Mouse (Mus musculus) limb, embryonic 15.5 days (tissue): ENCODE results near the gene Slc16a10. TPM values are rescaled to one million over a fixed set of nuclear protein-coding genes. Genes with fewer than 3 reads are reported as not detected.

Experiments
- ATAC-seq: fragments of 200-750 bp; cut with Nextera tagmentation; 2 replicates; pipeline ENCODE4 v1.8.0; 2017; ENCODE audit warnings: low read depth, moderate TSS enrichment; ENCODE audit not compliant: insufficient number of reproducible peaks, low FRiP score, low TSS enrichment
- H3K27ac ChIP-seq: fragments of 300-500 bp; sonication (generic); 2 replicates; pipeline ENCODE4 v1.5.1; 2015; ENCODE audit warnings: moderate library complexity, mild to moderate bottlenecking, inconsistent platforms
- H3K27me3 ChIP-seq: fragments of 300-500 bp; sonication (generic); 2 replicates; pipeline ENCODE4 v1.6.1; 2015; ENCODE audit warnings: inconsistent platforms
- H3K36me3 ChIP-seq: fragments of 300-500 bp; sonication (generic); 2 replicates; pipeline ENCODE4 v1.6.1; 2015; ENCODE audit warnings: inconsistent platforms
- H3K4me1 ChIP-seq: fragments of 300-500 bp; sonication (generic); 2 replicates; pipeline ENCODE4 v1.6.1; 2015; ENCODE audit warnings: inconsistent platforms
- H3K4me2 ChIP-seq: fragments of 300-500 bp; sonication (generic); 2 replicates; pipeline ENCODE4 v1.6.1; 2015; ENCODE audit warnings: mild to moderate bottlenecking, inconsistent platforms
- H3K4me3 ChIP-seq: fragments of 300-500 bp; sonication (generic); 2 replicates; pipeline ENCODE4 v1.5.1; 2015; ENCODE audit warnings: mild to moderate bottlenecking, inconsistent platforms
- H3K9ac ChIP-seq: fragments of 300-500 bp; sonication (generic); 2 replicates; pipeline ENCODE4 v1.6.1; 2015; ENCODE audit warnings: inconsistent platforms
- H3K9me3 ChIP-seq: fragments of 300-500 bp; sonication (generic); 2 replicates; pipeline ENCODE4 v1.6.1; 2016; ENCODE audit warnings: inconsistent platforms
- WGBS: fragments of 180-500 bp; shearing (Covaris S2); methylation state at CpG from one replicate; pipeline ENCODE4 v1.1.7; 2015; 5-methylcytosine and 5-hydroxymethylcytosine counted together
- polyA plus RNA-seq: library from polyadenylated mRNA; unstranded; fragments of >200 nt; fragmentation: Nextera tagmentation; extraction: Ambion mirVana; gene quantifications from 2 replicates; pipeline ENCODE4 v1.2.1, GENCODE M21; 2015

The Slc16a10 gene
- polyA plus RNA-seq, 1 experiment from 2014 or later, result 7.3 TPM

DNA sequence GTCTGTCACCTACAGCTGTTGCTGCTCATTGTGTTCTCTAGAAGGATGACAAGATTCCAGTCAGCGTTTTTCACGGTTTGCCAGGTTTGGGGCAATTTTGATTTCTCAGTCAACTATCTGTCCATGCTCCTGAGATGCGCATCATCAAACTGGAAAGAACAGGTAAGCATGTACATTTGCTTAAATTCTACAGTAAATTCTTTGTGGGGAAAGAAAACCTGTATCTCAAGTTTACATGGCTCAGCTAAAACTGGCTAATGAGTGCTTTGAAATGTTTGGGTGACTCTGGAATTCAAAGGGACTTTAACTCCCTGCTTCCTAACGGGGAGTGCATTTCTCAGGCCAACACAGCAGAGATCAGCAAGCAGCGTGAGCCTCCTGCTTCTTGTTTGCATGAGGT lies 80.1 kb downstream of the Slc16a10 start:
- Histone ChIP-seq H3K9ac (no peak overlapping the region), H3K27ac (no peak overlapping the region), H3K27me3 (no peaks in the 10 kb centered on the region), H3K4me3 (no peak overlapping the region), H3K4me2 (no peak overlapping the region), H3K9me3 (no peaks in the 10 kb centered on the region), H3K36me3 (no peaks in the 10 kb centered on the region), H3K4me1 (peaks cover 15% of the 10 kb centered on the region; the same call in 1 of the 2 replicates)
- ATAC-seq, result no peak
- WGBS, result 83% methylated on average over 5 of the region's 5 CpGs

DNA sequence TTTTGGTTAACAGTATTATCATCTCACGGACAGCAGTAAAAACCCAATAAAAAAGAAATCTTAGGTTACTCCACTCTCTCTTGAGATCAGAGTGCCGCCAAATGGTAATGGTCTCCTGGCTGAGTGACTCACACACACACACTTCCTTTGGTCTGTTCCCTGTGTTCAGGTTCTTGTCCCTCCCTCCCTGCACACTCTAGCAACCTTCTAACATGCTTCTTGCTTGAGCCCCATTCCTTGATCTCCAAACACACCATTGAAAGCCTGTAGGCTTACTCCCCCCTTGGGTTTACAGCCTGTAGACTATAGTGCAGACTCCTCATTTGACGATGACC lies 83.3 kb downstream of the Slc16a10 start:
- Histone ChIP-seq H3K4me2 (no peak overlapping the region), H3K4me1 (peaks cover 7% of the 10 kb centered on the region; the same call in 1 of the 2 replicates), H3K27ac (no peak overlapping the region), H3K27me3 (no peaks in the 10 kb centered on the region), H3K4me3 (no peak overlapping the region), H3K9ac (no peak overlapping the region), H3K9me3 (no peaks in the 10 kb centered on the region), H3K36me3 (no peaks in the 10 kb centered on the region)
- no peak for ATAC-seq
- WGBS, result 43% methylated on average over 3 of the region's 3 CpGs

DNA sequence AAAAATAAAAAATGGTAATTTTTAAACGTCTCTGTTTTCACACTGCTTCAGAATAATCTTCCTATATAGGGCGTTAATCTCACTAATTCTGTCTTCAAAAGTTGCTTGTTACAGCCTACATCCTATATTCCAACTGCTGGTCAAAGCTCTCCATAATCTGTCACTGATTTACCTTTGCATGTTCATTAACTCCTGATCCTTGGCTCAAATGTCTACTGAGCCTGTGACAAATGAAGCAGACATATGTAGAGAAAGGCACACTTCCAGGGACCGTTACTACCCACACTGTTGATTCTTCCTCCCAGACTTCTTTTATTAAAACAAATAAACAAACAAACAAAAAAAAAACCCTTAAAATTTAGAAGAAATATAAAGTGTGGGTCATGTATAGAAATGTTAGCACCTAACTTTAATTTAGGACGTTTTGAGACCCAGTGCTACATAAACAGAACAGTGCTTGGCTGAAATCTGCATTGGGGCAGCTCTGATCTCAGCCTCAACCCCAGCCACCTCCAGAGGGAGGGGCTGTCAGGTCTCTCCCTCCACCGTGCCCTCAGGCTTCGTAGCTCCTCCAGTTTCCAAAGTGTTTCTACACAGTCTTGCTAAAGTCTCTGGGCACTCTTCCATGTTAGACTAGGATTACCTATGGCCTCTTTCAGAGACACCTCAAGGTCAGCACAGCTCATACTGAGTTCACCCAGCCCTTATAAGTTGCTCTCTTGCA lies 83.8 kb downstream of the Slc16a10 start:
- Histone ChIP-seq H3K4me3 (no peak overlapping the region), H3K4me2 (no peak overlapping the region), H3K9ac (no peak overlapping the region), H3K4me1 (peaks cover 7% of the 10 kb centered on the region; the same call in 1 of the 2 replicates), H3K36me3 (no peaks in the 10 kb centered on the region), H3K9me3 (no peaks in the 10 kb centered on the region), H3K27ac (no peak overlapping the region), H3K27me3 (no peaks in the 10 kb centered on the region)
- 43% methylated on average over 6 of the region's 6 CpGs for WGBS
- ATAC-seq, result no peak

DNA sequence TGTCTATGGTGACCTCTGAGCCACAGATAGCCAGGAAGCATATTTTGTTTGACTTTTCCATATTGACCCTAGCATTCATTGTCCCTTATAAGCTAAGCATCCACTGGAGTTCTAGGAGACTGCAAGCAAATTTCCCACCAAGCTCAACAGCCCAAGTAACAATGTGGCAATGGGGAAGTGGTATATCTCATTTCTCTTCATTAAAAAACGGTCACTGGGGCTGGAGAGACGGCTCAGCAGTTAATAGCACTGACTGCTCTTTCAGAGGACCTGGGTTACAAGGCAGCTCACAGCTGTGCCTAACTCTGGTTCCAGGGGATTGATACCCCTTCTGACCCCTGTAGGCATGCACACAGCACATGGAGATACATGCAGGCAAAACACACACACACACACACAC lies 84.4 kb downstream of the Slc16a10 start:
- WGBS, result 40% methylated on average over 2 of the region's 2 CpGs
- H3K27me3 ChIP-seq, result no peaks in the 10 kb centered on the region
- no peak overlapping the region for H3K4me3 ChIP-seq
- no peak for ATAC-seq
- H3K36me3 ChIP-seq, result no peaks in the 10 kb centered on the region
- H3K27ac ChIP-seq, result no peak overlapping the region
- no peaks in the 10 kb centered on the region for H3K9me3 ChIP-seq
- no peak overlapping the region for H3K4me2 ChIP-seq
- H3K9ac ChIP-seq, result no peak overlapping the region
- H3K4me1 ChIP-seq, result peaks cover 7% of the 10 kb centered on the region; the same call in 1 of the 2 replicates

DNA sequence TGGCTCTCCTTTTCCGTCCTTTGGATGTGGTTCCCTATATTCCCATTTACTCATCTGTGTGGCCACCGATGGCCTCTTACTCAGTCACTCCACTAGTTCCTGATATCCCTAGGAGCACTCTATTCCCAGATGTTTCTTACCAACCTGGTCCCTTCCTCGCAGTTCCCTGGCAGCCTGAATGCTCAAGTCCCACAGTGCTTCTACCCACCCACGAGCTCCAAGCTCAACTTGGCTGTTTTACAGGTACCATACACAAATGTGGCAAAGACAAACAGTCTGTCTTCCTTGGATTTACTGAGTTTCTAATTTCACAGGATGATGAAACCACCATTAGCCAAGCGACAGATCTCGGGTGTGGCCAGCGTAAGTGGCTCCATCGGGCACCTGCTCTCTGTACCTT lies 87.6 kb downstream of the Slc16a10 start:
- Histone ChIP-seq H3K4me3 (no peak overlapping the region), H3K9ac (no peak overlapping the region), H3K4me1 (peaks cover 6% of the 10 kb centered on the region; the same call in 1 of the 2 replicates), H3K27me3 (no peaks in the 10 kb centered on the region), H3K4me2 (no peak overlapping the region), H3K27ac (no peak overlapping the region), H3K36me3 (no peaks in the 10 kb centered on the region), H3K9me3 (no peaks in the 10 kb centered on the region)
- no peak for ATAC-seq
- WGBS, result 85% methylated on average over 8 of the region's 8 CpGs

DNA sequence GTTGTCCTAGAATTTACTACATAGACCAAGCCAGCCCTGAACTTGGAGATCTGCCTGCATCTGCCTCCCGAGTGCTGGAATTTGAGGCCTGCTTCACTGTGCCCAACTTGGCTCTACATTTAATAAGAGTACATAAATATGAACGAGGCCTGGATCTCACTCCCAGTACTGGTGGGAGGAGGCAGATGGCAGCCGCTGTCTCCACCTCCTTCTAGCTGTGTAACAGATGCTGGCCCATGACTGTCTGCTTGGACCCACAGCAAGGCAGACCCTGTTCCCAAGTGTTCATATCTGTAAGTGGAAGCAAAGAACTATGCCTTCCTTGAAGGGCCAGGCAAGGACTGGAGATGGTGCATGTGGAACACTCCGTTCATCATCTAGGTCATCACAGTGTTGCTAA lies 88.2 kb downstream of the Slc16a10 start:
- H3K9ac ChIP-seq, result no peak overlapping the region
- WGBS, result 81% methylated on average over 4 of the region's 4 CpGs
- no peak overlapping the region for H3K4me3 ChIP-seq
- ATAC-seq, result no peak
- no peaks in the 10 kb centered on the region for H3K9me3 ChIP-seq
- no peaks in the 10 kb centered on the region for H3K27me3 ChIP-seq
- peaks cover 4% of the 10 kb centered on the region; the same call in 1 of the 2 replicates for H3K4me1 ChIP-seq
- H3K4me2 ChIP-seq, result no peak overlapping the region
- no peaks in the 10 kb centered on the region for H3K36me3 ChIP-seq
- H3K27ac ChIP-seq, result no peak overlapping the region

DNA sequence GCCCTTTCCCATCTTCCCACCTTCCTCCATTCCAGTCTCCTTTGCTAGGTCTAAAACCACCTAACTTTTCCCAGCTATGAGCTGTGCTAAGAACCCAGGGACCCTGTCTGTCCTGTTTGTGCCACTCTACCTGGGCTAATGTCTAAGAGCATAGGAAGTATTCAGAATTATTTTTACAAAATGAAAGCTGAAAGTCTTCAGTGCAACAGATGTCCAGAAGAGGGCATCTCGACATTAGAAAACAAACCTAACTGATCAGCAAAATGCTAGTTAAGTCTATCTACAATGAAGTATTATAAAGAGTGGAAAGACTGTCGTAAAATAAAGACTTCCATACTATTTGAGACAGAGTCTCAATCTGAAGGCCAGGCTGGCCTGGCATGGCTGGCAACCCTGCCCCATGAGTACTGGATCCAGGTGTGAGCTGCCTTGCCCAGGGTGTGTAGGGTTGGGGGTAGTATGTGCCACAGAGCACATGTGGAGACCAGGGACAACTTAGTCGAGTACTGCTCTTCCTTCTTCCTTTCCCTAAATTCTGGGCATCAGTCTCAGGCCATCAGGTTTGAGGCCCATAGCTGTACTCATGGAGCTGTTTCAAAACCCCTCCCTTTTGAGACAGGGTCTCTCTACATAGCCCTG lies 88.7 kb downstream of the Slc16a10 start:
- Histone ChIP-seq H3K36me3 (no peaks in the 10 kb centered on the region), H3K4me2 (no peak overlapping the region), H3K9me3 (no peaks in the 10 kb centered on the region), H3K9ac (no peak overlapping the region), H3K27me3 (no peaks in the 10 kb centered on the region), H3K27ac (no peak overlapping the region), H3K4me3 (no peak overlapping the region), H3K4me1 (peaks cover under 1% of the 10 kb centered on the region; the same call in 1 of the 2 replicates)
- no peak for ATAC-seq
- 50% methylated on average over 3 of the region's 3 CpGs for WGBS

DNA sequence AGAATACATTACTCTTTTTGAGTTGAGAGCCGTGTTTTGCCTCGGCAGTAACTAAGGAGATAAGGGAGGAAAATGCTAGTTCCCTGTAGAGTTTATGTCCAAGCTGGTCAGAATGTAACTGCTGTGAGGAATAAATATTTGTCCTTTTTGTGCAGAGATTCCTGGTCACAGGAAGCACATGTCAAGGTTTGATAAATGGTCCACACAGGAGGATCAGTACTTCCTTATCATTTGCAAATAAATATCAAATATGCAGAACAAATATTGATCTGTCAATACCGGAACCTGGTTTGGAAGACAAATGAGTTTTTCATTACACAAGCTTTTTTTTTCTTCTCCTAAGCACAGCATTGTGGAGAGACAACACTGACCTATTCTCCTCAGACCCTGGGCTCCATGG lies 90.1 kb downstream of the Slc16a10 start:
- H3K9ac ChIP-seq, result no peak overlapping the region
- H3K4me2 ChIP-seq, result no peak overlapping the region
- H3K27ac ChIP-seq, result no peak overlapping the region
- no peaks in the 10 kb centered on the region for H3K36me3 ChIP-seq
- ATAC-seq, result no peak
- H3K4me1 ChIP-seq, result no peaks in the 10 kb centered on the region
- no peaks in the 10 kb centered on the region for H3K9me3 ChIP-seq
- H3K4me3 ChIP-seq, result no peak overlapping the region
- no peaks in the 10 kb centered on the region for H3K27me3 ChIP-seq
- WGBS, result 89% methylated on average over 3 of the region's 3 CpGs

DNA sequence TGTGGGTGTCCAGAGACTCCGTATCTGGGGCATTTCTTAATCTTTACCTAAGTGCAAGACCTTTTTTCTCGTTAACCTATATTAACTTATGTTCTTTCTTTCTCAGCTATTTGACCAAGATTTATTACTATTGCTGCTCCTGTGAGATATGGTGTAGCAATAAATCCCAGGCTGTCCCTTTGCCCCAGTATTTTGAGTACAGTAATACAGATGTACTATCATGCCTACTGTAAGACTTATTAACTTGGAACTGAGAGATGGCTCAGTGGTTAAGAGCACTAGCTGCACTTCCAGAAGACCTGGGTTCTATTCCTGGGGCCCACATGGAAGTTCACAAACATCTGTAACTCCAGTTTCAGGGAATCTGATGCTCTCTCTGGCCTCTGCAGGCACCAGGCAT lies 91.3 kb downstream of the Slc16a10 start:
- no peak overlapping the region for H3K9ac ChIP-seq
- no peak for ATAC-seq
- H3K27me3 ChIP-seq, result no peaks in the 10 kb centered on the region
- H3K27ac ChIP-seq, result no peak overlapping the region
- 78% methylated on average over 2 of the region's 2 CpGs for WGBS
- no peaks in the 10 kb centered on the region for H3K9me3 ChIP-seq
- no peaks in the 10 kb centered on the region for H3K36me3 ChIP-seq
- no peak overlapping the region for H3K4me2 ChIP-seq
- H3K4me3 ChIP-seq, result no peak overlapping the region
- no peaks in the 10 kb centered on the region for H3K4me1 ChIP-seq

DNA sequence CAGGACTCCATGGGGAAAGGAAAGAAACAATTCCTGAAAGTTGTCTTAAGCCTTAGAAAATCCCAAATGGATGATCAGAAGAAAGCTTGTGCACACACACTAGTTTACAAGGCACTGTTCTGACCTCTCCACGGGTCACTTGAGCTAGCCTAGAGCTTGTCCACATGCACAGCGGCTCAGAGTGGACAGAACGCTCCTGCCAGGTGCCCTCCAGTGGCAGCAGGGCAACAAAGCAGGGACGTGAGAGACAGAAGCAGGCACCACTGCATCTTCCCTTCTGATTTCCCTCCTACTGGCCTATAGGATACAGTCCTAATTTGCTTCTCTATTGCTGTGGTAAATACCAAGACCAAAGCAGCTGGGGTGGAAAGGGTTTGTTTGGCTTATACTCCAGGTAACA lies 100.7 kb downstream of the Slc16a10 start:
- no peak for ATAC-seq
- Histone ChIP-seq H3K9me3 (no peaks in the 10 kb centered on the region), H3K27me3 (no peaks in the 10 kb centered on the region), H3K9ac (no peak overlapping the region), H3K4me1 (no peaks in the 10 kb centered on the region), H3K4me3 (no peak overlapping the region), H3K4me2 (no peak overlapping the region), H3K27ac (no peak overlapping the region), H3K36me3 (no peaks in the 10 kb centered on the region)
- 35% methylated on average over 4 of the region's 4 CpGs for WGBS

DNA sequence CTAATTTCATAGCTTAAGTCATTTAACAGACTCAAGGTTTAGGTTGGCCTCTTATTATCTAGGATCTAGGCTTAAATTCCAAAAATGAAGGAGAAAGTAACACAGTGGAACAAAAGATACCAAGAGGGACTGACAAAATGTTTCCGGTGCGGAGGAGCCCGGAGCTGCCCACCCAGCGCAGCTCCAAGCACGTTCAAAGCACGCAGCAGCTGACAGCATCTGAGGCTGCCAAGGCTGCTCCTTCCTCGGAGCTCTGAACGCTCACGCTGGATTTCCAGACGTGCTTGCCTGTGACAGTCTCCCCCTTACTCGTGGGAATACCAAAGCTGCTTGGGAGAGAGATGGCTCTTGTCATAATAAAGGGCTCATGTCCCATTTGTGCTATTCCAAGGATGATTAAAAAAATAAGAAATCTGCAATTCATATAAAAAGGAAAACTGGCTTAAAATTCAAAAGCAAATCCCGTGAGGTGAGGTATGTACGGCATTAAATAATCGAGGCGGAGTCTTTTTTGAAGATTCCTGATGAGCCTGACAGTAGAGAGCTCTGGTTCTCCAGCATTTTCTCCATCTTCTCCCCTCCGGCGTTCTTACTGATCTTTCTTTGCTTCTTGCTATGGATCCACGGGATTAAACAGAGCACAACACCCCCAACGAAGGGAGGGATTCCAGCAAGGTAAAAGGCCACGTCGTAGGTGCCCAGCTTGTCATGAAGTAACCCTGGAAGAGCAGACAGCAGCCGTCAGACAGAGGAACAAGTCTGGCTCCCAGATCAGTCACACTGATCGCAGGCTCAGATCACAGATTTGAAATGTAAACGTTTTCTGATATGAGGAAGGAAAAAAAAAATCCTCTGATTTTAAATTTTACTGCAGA lies 105.1 kb downstream of the Slc16a10 start:
- H3K4me3 ChIP-seq, result no peak overlapping the region
- whole genome bisulfite sequencing, result 74% methylated on average over 24 of the region's 24 CpGs
- no peak for ATAC-seq
- H3K27ac ChIP-seq, result no peak overlapping the region
- H3K4me1 ChIP-seq, result no peaks in the 10 kb centered on the region
- H3K4me2 ChIP-seq, result no peak overlapping the region
- no peak overlapping the region for H3K9ac ChIP-seq
- no peaks in the 10 kb centered on the region for H3K27me3 ChIP-seq
- H3K36me3 ChIP-seq, result no peaks in the 10 kb centered on the region
- H3K9me3 ChIP-seq, result no peaks in the 10 kb centered on the region

DNA sequence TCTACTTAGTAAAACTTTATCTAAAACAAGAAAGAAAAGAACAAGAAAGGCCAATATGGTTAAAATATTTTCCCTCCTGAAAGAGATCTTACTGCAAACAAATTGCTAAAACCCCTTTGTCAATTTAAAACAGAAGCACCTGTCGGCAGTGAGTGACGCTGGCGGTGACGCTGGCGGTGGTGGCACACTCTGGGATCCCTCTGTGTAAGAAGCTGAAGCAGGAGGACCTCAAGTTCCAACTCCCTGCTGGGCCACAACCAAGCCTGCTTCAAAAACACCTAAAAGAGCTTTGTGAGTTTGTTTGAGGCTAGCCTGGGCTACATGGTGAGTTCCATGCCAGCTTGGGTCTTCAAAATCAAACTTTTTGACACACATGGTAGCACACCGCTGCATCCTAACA lies 107.1 kb downstream of the Slc16a10 start:
- no peak for ATAC-seq
- H3K36me3 ChIP-seq, result no peaks in the 10 kb centered on the region
- no peak overlapping the region for H3K4me2 ChIP-seq
- no peaks in the 10 kb centered on the region for H3K4me1 ChIP-seq
- H3K4me3 ChIP-seq, result no peak overlapping the region
- H3K27ac ChIP-seq, result no peak overlapping the region
- H3K27me3 ChIP-seq, result no peaks in the 10 kb centered on the region
- H3K9me3 ChIP-seq, result no peaks in the 10 kb centered on the region
- 97% methylated on average over 6 of the region's 6 CpGs for WGBS
- no peak overlapping the region for H3K9ac ChIP-seq
